Mouse (Mus musculus): Measurements from ENCODE around the gene 0610010K14Rik.
A peak's percentile ranks its signal among the peaks of the same experiment; 100 is the strongest.

The 0610010K14Rik gene

GRCm38 (mm10) chr11:70235254-70235900 lies 2.3 kb downstream of the 0610010K14Rik start:
- DNase-seq (ENCODE audit: extremely low spot score, low read depth, low spot score), result no peak

GRCm38 (mm10) chr11:70234497-70234896 lies 3.2 kb downstream of the 0610010K14Rik start:
- DNase-seq (ENCODE audit: extremely low spot score, low read depth, low spot score), result no peak

- DNase-seq (ENCODE audit: extremely low spot score, low read depth, low spot score), result no peak
Measured at GRCm38 (mm10) chr11:70234037-70234436, 3.7 kb downstream of the 0610010K14Rik start.

GRCm38 (mm10) chr11:70233016-70233415 lies 4.7 kb downstream of the 0610010K14Rik start:
- DNase-seq (ENCODE audit: extremely low spot score, low read depth, low spot score), result no peak

- no peak for DNase-seq (ENCODE audit: extremely low spot score, low read depth, low spot score)
Measured at GRCm38 (mm10) chr11:70232546-70232945, 5.2 kb downstream of the 0610010K14Rik start.

GRCm38 (mm10) chr11:70230239-70230727 lies 7.4 kb downstream of the 0610010K14Rik start:
- DNase-seq (ENCODE audit: extremely low spot score, low read depth, low spot score), result no peak

- DNase-seq (ENCODE audit: extremely low spot score, low read depth, low spot score), result no peak
Measured at GRCm38 (mm10) chr11:70229260-70230010, 8.3 kb downstream of the 0610010K14Rik start, which contains the start of gene Bcl6b. Gene Bcl6b, minus strand, starts transcription at chr11:70229798.

- DNase-seq (ENCODE audit: extremely low spot score, low read depth, low spot score), result no peak
Measured at GRCm38 (mm10) chr11:70228828-70229227, 8.9 kb downstream of the 0610010K14Rik start.

- DNase-seq (ENCODE audit: extremely low spot score, low read depth, low spot score), result no peak
Measured at GRCm38 (mm10) chr11:70227661-70228245, 10.0 kb downstream of the 0610010K14Rik start.

GRCm38 (mm10) chr11:70227126-70227525 lies 10.6 kb downstream of the 0610010K14Rik start:
- no peak for DNase-seq (ENCODE audit: extremely low spot score, low read depth, low spot score)

GRCm38 (mm10) chr11:70226602-70226890 lies 11.2 kb downstream of the 0610010K14Rik start:
- no peak for DNase-seq (ENCODE audit: extremely low spot score, low read depth, low spot score)

- no peak for DNase-seq (ENCODE audit: extremely low spot score, low read depth, low spot score)
Measured at GRCm38 (mm10) chr11:70225798-70226601, 11.7 kb downstream of the 0610010K14Rik start.

GRCm38 (mm10) chr11:70223724-70224123 lies 14.0 kb downstream of the 0610010K14Rik start:
- no peak for DNase-seq (ENCODE audit: extremely low spot score, low read depth, low spot score)

- no peak for DNase-seq (ENCODE audit: extremely low spot score, low read depth, low spot score)
Measured at GRCm38 (mm10) chr11:70221603-70222500, 15.9 kb downstream of the 0610010K14Rik start.

- DNase-seq (ENCODE audit: extremely low spot score, low read depth, low spot score), result peak; percentile 92
Measured at GRCm38 (mm10) chr11:70220731-70221602, 16.7 kb downstream of the 0610010K14Rik start, which contains the start of gene Slc16a13. Gene Slc16a13, minus strand, starts transcription at chr11:70221064.

- no peak for DNase-seq (ENCODE audit: extremely low spot score, low read depth, low spot score)
Measured at GRCm38 (mm10) chr11:70220323-70220722, 17.4 kb downstream of the 0610010K14Rik start.

GRCm38 (mm10) chr11:70219873-70220272 lies 17.8 kb downstream of the 0610010K14Rik start:
- DNase-seq (ENCODE audit: extremely low spot score, low read depth, low spot score), result no peak

GRCm38 (mm10) chr11:70218741-70219470 lies 18.8 kb downstream of the 0610010K14Rik start:
- no peak for DNase-seq (ENCODE audit: extremely low spot score, low read depth, low spot score)

Data from hindlimb bud, embryonic 11.5 days (tissue).